In genomic region chr8:47494602-47495153, GRCm38 (mm10) we compare ENCODE assay signal across 23 mouse cellular contexts. TPM values are rescaled to one million over a fixed set of nuclear protein-coding genes. Genes with fewer than 3 reads are reported as not detected.
A peak's percentile ranks its signal among the peaks of the same experiment; 100 is the strongest.
DNase-seq lines count a peak whose midpoint lies in the region; ATAC-seq and TF ChIP-seq lines count a peak whose summit lies in the region.
"Had no signal": no experiment of that assay in that cellular context is flagged by ENCODE, and none has a peak within 500 bp of the region (broad histone marks: within the 10 kb centered on the region; RNA-seq: fewer than 3 reads in every experiment).

No protein-coding gene starts in this region.

- WGBS in kidney, embryonic 14.5 days: 51% methylated on average over 12 of the region's 12 CpGs
- 65% methylated on average over 12 of the region's 12 CpGs for WGBS in stomach, embryonic 14.5 days
- 55% methylated on average over 12 of the region's 12 CpGs for WGBS in stomach, postnatal 0 days
- 67% methylated on average over 12 of the region's 12 CpGs for whole genome bisulfite sequencing in liver, embryonic 15.5 days (ENCODE audit: insufficient replicate concordance)

- no peaks in the 10 kb centered on the region for H3K27me3 ChIP-seq in kidney, embryonic 14.5 days (ENCODE audit: control insufficient read depth, insufficient read depth, low read length)
- H3K27me3 ChIP-seq in stomach, embryonic 14.5 days (ENCODE audit: control insufficient read depth, insufficient read depth, low read length): no peaks in the 10 kb centered on the region
- no peaks in the 10 kb centered on the region for H3K27me3 ChIP-seq in stomach, postnatal 0 days (ENCODE audit: control insufficient read depth, insufficient read depth, low read length)
- no peaks in the 10 kb centered on the region for H3K27me3 ChIP-seq in liver, embryonic 15.5 days
- H3K27me3 ChIP-seq: forebrain, embryonic 13.5 days; heart, embryonic 12.5 days; limb, embryonic 12.5 days; midbrain, embryonic 15.5 days; neural tube, embryonic 12.5 days had no signal

- TF ChIP-seq CTCF in stomach, postnatal 0 days (IDR thresholded peaks at IDR 0.05; ENCODE audit: low read depth): no peak

- no peak overlapping the region for H3K4me3 ChIP-seq in kidney, embryonic 14.5 days (ENCODE audit: low read length)
- H3K4me3 ChIP-seq in stomach, embryonic 14.5 days (ENCODE audit: low read depth, low read length): no peak overlapping the region
- H3K4me3 ChIP-seq in stomach, postnatal 0 days (ENCODE audit: low read depth, low read length): no peak overlapping the region
- no peak overlapping the region for H3K4me3 ChIP-seq in liver, embryonic 15.5 days (replicated peaks)
- H3K4me3 ChIP-seq: forebrain, embryonic 13.5 days; heart, embryonic 12.5 days; limb, embryonic 12.5 days; midbrain, embryonic 15.5 days; neural tube, embryonic 12.5 days had no signal

- H3K27ac ChIP-seq in kidney, embryonic 14.5 days (ENCODE audit: low read depth, low read length): no peak overlapping the region
- no peak overlapping the region; the same call in 1 of the 2 replicates for H3K27ac ChIP-seq in stomach, embryonic 14.5 days (ENCODE audit: low read length)
- no peak overlapping the region for H3K27ac ChIP-seq in stomach, postnatal 0 days (replicated peaks)
- 0 out of 2 replicates have a peak overlapping the region, but pooled peaks have one; percentile 43 for H3K27ac ChIP-seq in liver, embryonic 15.5 days (replicated peaks)
- H3K27ac ChIP-seq: forebrain, embryonic 13.5 days; hindbrain, postnatal 0 days; limb, embryonic 12.5 days; midbrain, embryonic 15.5 days; neural tube, embryonic 12.5 days had no signal

- no peaks in the 10 kb centered on the region for H3K4me1 ChIP-seq in kidney, embryonic 14.5 days (ENCODE audit: control insufficient read depth, insufficient read depth, low read length)
- no peaks in the 10 kb centered on the region for H3K4me1 ChIP-seq in stomach, embryonic 14.5 days (ENCODE audit: control insufficient read depth, insufficient read depth, low read length)
- no peaks in the 10 kb centered on the region for H3K4me1 ChIP-seq in stomach, postnatal 0 days (replicated peaks; ENCODE audit: control insufficient read depth, insufficient read depth)
- no peaks in the 10 kb centered on the region for H3K4me1 ChIP-seq in liver, embryonic 15.5 days (replicated peaks)
- H3K4me1 ChIP-seq: forebrain, embryonic 13.5 days; limb, embryonic 12.5 days; midbrain, embryonic 15.5 days; neural tube, embryonic 12.5 days had no signal

- peaks cover 74% of the 10 kb centered on the region for H3K36me3 ChIP-seq in kidney, embryonic 14.5 days (ENCODE audit: control insufficient read depth, insufficient read depth, low read length)
- peaks cover 20% of the 10 kb centered on the region for H3K36me3 ChIP-seq in stomach, embryonic 14.5 days (ENCODE audit: control insufficient read depth, insufficient read depth, low read length)
- H3K36me3 ChIP-seq in stomach, postnatal 0 days (ENCODE audit: control insufficient read depth, insufficient read depth, low read length): peaks cover 33% of the 10 kb centered on the region
- H3K36me3 ChIP-seq in liver, embryonic 15.5 days (replicated peaks): peaks cover 60% of the 10 kb centered on the region

- H3K4me2 ChIP-seq in kidney, embryonic 14.5 days (replicated peaks; ENCODE audit: low read depth, low read length): no peak overlapping the region
- no peak overlapping the region for H3K4me2 ChIP-seq in stomach, embryonic 14.5 days (replicated peaks; ENCODE audit: low read depth, low read length)
- no peak overlapping the region for H3K4me2 ChIP-seq in stomach, postnatal 0 days (replicated peaks; ENCODE audit: low read depth)
- no peak overlapping the region for H3K4me2 ChIP-seq in liver, embryonic 15.5 days
- H3K4me2 ChIP-seq: forebrain, embryonic 13.5 days; heart, embryonic 12.5 days; limb, embryonic 12.5 days; lung, embryonic 14.5 days; midbrain, embryonic 15.5 days; neural tube, embryonic 12.5 days had no signal

- peak; percentile 72 for ATAC-seq in kidney, embryonic 14.5 days (ENCODE audit: low FRiP score, low TSS enrichment)
- ATAC-seq in stomach, embryonic 14.5 days (ENCODE audit: insufficient number of reproducible peaks, insufficient read depth, low FRiP score, low read depth): peak; percentile 78
- no peak for ATAC-seq in stomach, postnatal 0 days (ENCODE audit: low FRiP score, low TSS enrichment)
- ATAC-seq in liver, embryonic 15.5 days (ENCODE audit: insufficient read depth): peak; percentile 67
- ATAC-seq: activated CD4-positive, CD25-positive, alpha-beta regulatory T cell, adult 4 months; forebrain, embryonic 13.5 days; hindbrain, postnatal 0 days; midbrain, embryonic 15.5 days had no signal

- no peak overlapping the region for H3K9ac ChIP-seq in kidney, embryonic 14.5 days (ENCODE audit: low read depth, low read length)
- H3K9ac ChIP-seq in stomach, embryonic 14.5 days (replicated peaks; ENCODE audit: low read depth, low read length): no peak overlapping the region
- no peak overlapping the region for H3K9ac ChIP-seq in stomach, postnatal 0 days (ENCODE audit: low read length)
- H3K9ac ChIP-seq in liver, embryonic 15.5 days: no peak overlapping the region
- H3K9ac ChIP-seq: forebrain, embryonic 13.5 days; heart, embryonic 12.5 days; limb, embryonic 12.5 days; lung, embryonic 14.5 days; midbrain, embryonic 15.5 days; neural tube, embryonic 12.5 days had no signal

- H3K9me3 ChIP-seq in kidney, embryonic 14.5 days (ENCODE audit: control insufficient read depth, low read length): no peaks in the 10 kb centered on the region
- H3K9me3 ChIP-seq in stomach, embryonic 14.5 days (ENCODE audit: control insufficient read depth, low read depth, low read length): no peaks in the 10 kb centered on the region
- H3K9me3 ChIP-seq in stomach, postnatal 0 days (ENCODE audit: control insufficient read depth, low read length): no peaks in the 10 kb centered on the region
- no peaks in the 10 kb centered on the region for H3K9me3 ChIP-seq in liver, embryonic 15.5 days (replicated peaks)
- H3K9me3 ChIP-seq: forebrain, embryonic 13.5 days; heart, embryonic 12.5 days; limb, embryonic 12.5 days; midbrain, embryonic 15.5 days; neural tube, embryonic 12.5 days had no signal

- TF ChIP-seq EP300 in stomach, postnatal 0 days (optimal IDR thresholded peaks at IDR 0.05): no peak

- DNase-seq in kidney, adult 11 months: no peak
- DNase-seq in stomach, postnatal 0 days (ENCODE audit: low spot score): no peak
- DNase-seq in adrenal gland, postnatal 36 days: no peak
- no peak for DNase-seq in gastrocnemius, postnatal 10 days
- DNase-seq: adrenal gland, postnatal 10 days; cerebellum, adult 2 months; cerebellum, postnatal 36 days; embryo, embryonic 11 days; lung, embryonic 14.5 days; lung, postnatal 36 days; right cerebral cortex, postnatal 14 days; thymus, postnatal 25 days had no signal

RNA-seq across cellular contexts. Expression of gene Trappc11, which starts 38.6 kb away (rescaled TPM):
- 19.2 and 37.5 TPM in 2 replicates for polyA plus RNA-seq in kidney, embryonic 14.5 days (2014; fragmentation: Nextera tagmentation; extraction: Ambion mirVana)
- polyA plus RNA-seq in stomach, embryonic 14.5 days (2014; fragmentation: Nextera tagmentation; extraction: Ambion mirVana): 31.5 and 32.2 TPM in 2 replicates
- 14.8 and 14.9 TPM in 2 replicates for polyA plus RNA-seq in stomach, postnatal 0 days (2015; fragmentation: Nextera tagmentation; extraction: Ambion mirVana)
- 12.7 and 12.8 TPM in 2 replicates for polyA plus RNA-seq in liver, embryonic 15.5 days (2015; fragmentation: Nextera tagmentation; extraction: Ambion mirVana)
- 10 to 100 TPM; 35.5 to 41.4 TPM for total RNA-seq in adrenal gland, postnatal 36 days (2021)
- total RNA-seq in gastrocnemius, postnatal 10 days (2021): 10 to 100 TPM; 18.1 to 19.7 TPM

RNA-seq across cellular contexts. Expression of gene Rwdd4a, which starts 38.8 kb away (rescaled TPM):
- 31.9 and 45.4 TPM in 2 replicates for polyA plus RNA-seq in kidney, embryonic 14.5 days (2014; fragmentation: Nextera tagmentation; extraction: Ambion mirVana)
- 39.6 and 47.2 TPM in 2 replicates for polyA plus RNA-seq in stomach, embryonic 14.5 days (2014; fragmentation: Nextera tagmentation; extraction: Ambion mirVana)
- 28.1 and 37.1 TPM in 2 replicates for polyA plus RNA-seq in stomach, postnatal 0 days (2015; fragmentation: Nextera tagmentation; extraction: Ambion mirVana)
- 17.1 and 19.3 TPM in 2 replicates for polyA plus RNA-seq in liver, embryonic 15.5 days (2015; fragmentation: Nextera tagmentation; extraction: Ambion mirVana)
- total RNA-seq in adrenal gland, postnatal 36 days (2021): 10 to 100 TPM; 49.8 to 53.9 TPM
- total RNA-seq in gastrocnemius, postnatal 10 days (2021): 10 to 100 TPM; 27.1 to 27.4 TPM

RNA-seq across cellular contexts. Expression of gene Stox2, which starts 48.5 kb away (rescaled TPM):
- polyA plus RNA-seq in kidney, embryonic 14.5 days (2014; fragmentation: Nextera tagmentation; extraction: Ambion mirVana): 12.2 and 16.4 TPM in 2 replicates
- polyA plus RNA-seq in stomach, embryonic 14.5 days (2014; fragmentation: Nextera tagmentation; extraction: Ambion mirVana): 19.2 and 20.5 TPM in 2 replicates
- 5.1 and 5.7 TPM in 2 replicates for polyA plus RNA-seq in stomach, postnatal 0 days (2015; fragmentation: Nextera tagmentation; extraction: Ambion mirVana)
- polyA plus RNA-seq in liver, embryonic 15.5 days (2015; fragmentation: Nextera tagmentation; extraction: Ambion mirVana): 0.35 and 0.41 TPM in 2 replicates
- total RNA-seq in adrenal gland, postnatal 36 days (2021): 10 to 100 TPM; 11.4 to 14.3 TPM
- total RNA-seq in gastrocnemius, postnatal 10 days (2021): 10 to 100 TPM in 1 of 2 experiments, 1 to 10 TPM in 1; 10.0 to 15.0 TPM
- total RNA-seq: megakaryocyte-erythroid progenitor cell, adult 5-6 weeks had no signal
- polyA plus RNA-seq: activated CD4-positive, CD25-positive, alpha-beta regulatory T cell, adult 4 months had no signal
